Mouse (Mus musculus) liver, embryonic 11.5 days (tissue): Measurements from ENCODE around the gene Vezf1. TPM values are rescaled to one million over a fixed set of nuclear protein-coding genes. Genes with fewer than 3 reads are reported as not detected.
A peak's percentile ranks its signal among the peaks of the same experiment; 100 is the strongest.

ENCODE experiments used
- ATAC-seq: fragments of 200-750 bp; cut with Nextera tagmentation; replicated peaks from 2 replicates; pipeline ENCODE4 v1.8.0; 2017; ENCODE audit warnings: moderate number of reproducible peaks, mild to moderate bottlenecking, moderate TSS enrichment, moderate library complexity; ENCODE audit not compliant: low FRiP score
- DNase-seq: peaks from one replicate; pipeline ENCODE4 v3.0.0-alpha.2; 2017; ENCODE audit warnings: low spot score
- H3K27ac ChIP-seq: fragments of 300-500 bp; sonication (generic); 2 replicates; pipeline ENCODE4 v1.5.1; 2014; ENCODE audit warnings: mild to moderate bottlenecking, low read depth, low read length, control low read depth
- H3K27me3 ChIP-seq: fragments of 300-500 bp; sonication (generic); replicated peaks from 2 replicates; pipeline ENCODE4 v1.6.1; 2014; ENCODE audit warnings: low read length, mixed read lengths; ENCODE audit not compliant: control insufficient read depth, insufficient read depth
- H3K36me3 ChIP-seq: fragments of 300-500 bp; sonication (generic); 2 replicates; pipeline ENCODE4 v1.6.1; 2014; ENCODE audit warnings: mild to moderate bottlenecking, low read length, moderate library complexity, mixed read lengths; ENCODE audit not compliant: control insufficient read depth, insufficient read depth
- H3K4me1 ChIP-seq: fragments of 300-500 bp; sonication (generic); replicated peaks from 2 replicates; pipeline ENCODE4 v1.6.1; 2014; ENCODE audit warnings: low read length, mixed read lengths; ENCODE audit not compliant: control insufficient read depth, insufficient read depth
- H3K4me2 ChIP-seq: fragments of 300-500 bp; sonication (generic); 2 replicates; pipeline ENCODE4 v1.6.1; 2014; ENCODE audit warnings: mild to moderate bottlenecking, control low read depth, moderate library complexity
- H3K4me3 ChIP-seq: fragments of 300-500 bp; sonication (generic); 2 replicates; pipeline ENCODE4 v1.5.1; 2014; ENCODE audit warnings: low read depth, low read length, control low read depth
- H3K9ac ChIP-seq: fragments of 300-500 bp; sonication (generic); 2 replicates; pipeline ENCODE4 v1.6.1; 2014; ENCODE audit warnings: low read depth, low read length, control low read depth
- H3K9me3 ChIP-seq: fragments of 300-500 bp; sonication (generic); 2 replicates; pipeline ENCODE4 v1.6.1; 2016; ENCODE audit warnings: low read length, inconsistent platforms, mixed read lengths; ENCODE audit not compliant: control insufficient read depth
- WGBS: fragments of 180-500 bp; shearing (Covaris S2); extraction: QIAGEN DNeasy Blood & Tissue Kit; methylation state at CpG from one replicate; pipeline ENCODE4 v1.1.7; 2014; 5-methylcytosine and 5-hydroxymethylcytosine counted together
- polyA plus RNA-seq: library from polyadenylated mRNA; unstranded; fragments of >200 nt; fragmentation: Nextera tagmentation; extraction: Ambion mirVana; gene quantifications from 2 replicates; pipeline ENCODE4 v1.2.1, GENCODE M21; 2014

The Vezf1 gene
- polyA plus RNA-seq, 1 experiment from 2014 or later, result 21.7 TPM

GRCm38 (mm10) chr11:88129935-88130334, 61.9 kb downstream of the Vezf1 start:
- H3K27me3 ChIP-seq, result no peaks in the 10 kb centered on the region
- no peak overlapping the region for H3K4me3 ChIP-seq
- H3K4me1 ChIP-seq, result peaks cover 15% of the 10 kb centered on the region
- ATAC-seq (no peak), DNase-seq (no peak)
- no peaks in the 10 kb centered on the region for H3K36me3 ChIP-seq
- H3K9me3 ChIP-seq, result no peaks in the 10 kb centered on the region
- no peak overlapping the region for H3K27ac ChIP-seq
- no peak overlapping the region for H3K9ac ChIP-seq
- H3K4me2 ChIP-seq, result no peak overlapping the region
- 92% methylated on average over 10 of the region's 10 CpGs for WGBS

- WGBS, result 23% methylated on average over 8 of the region's 8 CpGs
- H3K36me3 ChIP-seq, result no peaks in the 10 kb centered on the region
- H3K9ac ChIP-seq, result no peak overlapping the region
- ATAC-seq (no peak), DNase-seq (no peak)
- peaks cover 18% of the 10 kb centered on the region for H3K4me1 ChIP-seq
- no peaks in the 10 kb centered on the region for H3K27me3 ChIP-seq
- no peaks in the 10 kb centered on the region for H3K9me3 ChIP-seq
- H3K4me2 ChIP-seq, result peak overlapping the region; percentile 47
- H3K27ac ChIP-seq, result no peak overlapping the region; the same call in 1 of the 2 replicates
- no peak overlapping the region for H3K4me3 ChIP-seq
Observed at GRCm38 (mm10) chr11:88131847-88132246, 63.8 kb downstream of the Vezf1 start.

Other genes starting within 250 kb of the Vezf1 start
- gene Lpo, start 240.0 kb upstream of the Vezf1 start, polyA plus RNA-seq, result not detected in 2 replicates
- gene Mks1, start 215.1 kb upstream of the Vezf1 start, polyA plus RNA-seq, result 7.1 and 9.2 TPM in 2 replicates
- 6.2 and 9.7 TPM in 2 replicates for gene Epx, start 192.7 kb upstream of the Vezf1 start, polyA plus RNA-seq
- not detected in 2 replicates for gene Olfr462, start 176.0 kb upstream of the Vezf1 start, polyA plus RNA-seq
- not detected in 2 replicates for gene Olfr463, start 170.9 kb upstream of the Vezf1 start, polyA plus RNA-seq
- gene Olfr464, start 147.3 kb upstream of the Vezf1 start, polyA plus RNA-seq, result not detected in 2 replicates
- gene Dynll2, start 80.7 kb upstream of the Vezf1 start, polyA plus RNA-seq, result 17.7 and 19.4 TPM in 2 replicates
- 323 and 337 TPM in 2 replicates for gene Srsf1, start 20.9 kb upstream of the Vezf1 start, polyA plus RNA-seq
- gene Cuedc1, start 29.8 kb downstream of the Vezf1 start, polyA plus RNA-seq, result 5.3 and 6.9 TPM in 2 replicates
- 73.7 and 79.5 TPM in 2 replicates for gene Mrps23, start 136.1 kb downstream of the Vezf1 start, polyA plus RNA-seq
- gene Ccdc182, start 225.8 kb downstream of the Vezf1 start, polyA plus RNA-seq, result not detected in 2 replicates